Mouse (Mus musculus) spleen, adult 12 weeks (tissue): ENCODE data around the gene Ern1.
"Not testable (repeated sequence)": the region's sequence is repeated elsewhere in the genome, so short reads cannot be mapped to it uniquely, and the experiment has no call there.

Experiments
- DNase-seq: peaks from one replicate; pipeline ENCODE4 v3.0.0; 2022; ENCODE audit warnings: low spot score

Ern1 gene

DNA sequence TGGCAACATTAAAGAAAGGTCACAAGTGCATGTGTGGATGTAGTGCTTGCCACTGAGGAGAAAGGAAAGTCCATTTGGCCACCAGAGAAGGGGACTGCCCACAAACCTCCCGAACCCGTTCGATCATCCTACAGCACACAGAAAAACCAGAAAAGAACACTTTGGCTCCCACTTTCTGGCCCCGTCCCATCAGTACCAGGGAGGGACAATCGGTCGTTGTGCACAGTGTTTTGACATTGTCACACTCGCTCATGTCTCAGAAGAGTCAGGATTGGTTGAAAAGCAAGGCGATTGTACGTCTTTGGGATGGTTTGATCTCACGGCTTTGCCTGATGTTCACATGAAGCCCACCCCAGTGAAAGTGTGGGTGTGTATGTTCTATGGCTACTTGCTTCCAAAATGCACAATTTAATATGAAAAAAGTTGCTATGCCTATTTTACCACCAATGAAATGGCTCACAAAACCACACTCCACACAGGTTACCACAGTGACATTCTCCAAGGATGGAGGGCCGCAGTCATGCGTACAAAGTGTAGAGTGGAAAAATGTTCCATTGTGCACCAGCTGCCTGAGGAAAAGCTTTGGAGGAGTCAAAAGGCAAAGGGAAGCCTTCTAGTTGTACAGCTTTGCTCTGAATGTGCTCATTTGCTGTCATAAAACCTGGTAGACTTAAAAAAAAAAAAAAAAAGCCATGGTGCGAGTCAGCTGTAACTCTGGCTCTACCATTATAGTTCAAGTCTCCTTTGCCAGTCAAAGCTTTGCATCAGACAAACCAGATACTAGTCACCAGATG lies 15.2 kb upstream of the Ern1 start:
- DNase-seq = no peak

DNA sequence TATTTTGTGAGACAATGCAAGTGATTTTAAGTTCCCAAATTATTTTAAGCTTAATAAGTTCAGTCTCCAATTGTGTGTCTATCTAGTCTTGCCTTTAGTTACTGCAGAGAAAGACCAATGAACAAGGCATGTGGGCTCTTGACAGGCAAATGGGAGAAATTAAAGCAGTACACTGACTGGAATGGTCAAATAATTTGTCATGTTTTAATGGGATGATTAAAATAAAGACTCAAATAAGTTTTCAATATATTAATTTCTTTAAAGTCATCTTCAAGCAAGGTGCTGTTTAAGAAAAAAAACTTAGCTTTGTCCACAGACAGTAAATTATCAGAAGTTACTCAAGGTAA lies 14.5 kb upstream of the Ern1 start:
- DNase-seq = no peak

DNA sequence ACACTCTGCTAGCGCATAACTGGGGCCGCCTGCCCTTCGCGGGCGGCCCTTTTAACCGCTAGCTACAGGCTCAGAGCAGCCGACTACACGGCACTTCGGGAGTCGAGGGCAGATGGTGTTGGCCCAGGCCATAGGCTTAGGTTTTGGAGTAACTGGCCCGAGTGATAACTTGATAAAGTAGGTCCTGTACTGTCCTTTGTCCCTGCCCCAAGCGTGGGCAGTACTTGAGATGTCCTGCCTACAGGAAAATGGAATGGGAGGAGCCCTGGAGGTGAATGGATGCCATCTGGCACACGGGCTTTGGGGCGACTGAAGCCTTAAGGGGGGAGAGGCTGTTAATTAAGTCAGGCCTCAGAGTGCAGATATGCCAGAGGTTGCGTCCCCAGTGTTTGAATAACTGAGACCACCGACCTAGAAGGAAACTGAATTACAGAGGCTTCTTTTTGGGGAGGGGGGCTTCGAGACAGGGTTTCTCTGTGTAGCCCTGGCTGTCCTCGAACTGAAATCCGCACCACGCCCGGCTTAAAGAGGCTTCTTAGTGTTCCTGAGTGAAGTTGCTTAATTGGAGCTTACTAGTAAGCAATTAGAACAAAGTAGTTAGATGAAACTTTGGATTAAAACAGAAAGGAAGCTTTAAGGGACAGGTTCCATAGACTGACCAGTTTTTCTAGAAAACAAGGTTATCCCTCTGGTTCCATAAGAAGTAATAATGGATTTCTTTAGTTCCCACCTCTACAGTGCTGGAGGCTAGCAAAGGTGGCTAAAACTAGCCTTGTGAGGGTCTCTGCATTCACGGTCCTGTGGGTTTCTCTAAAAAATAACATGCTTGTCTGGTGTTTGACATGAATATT lies 13.9 kb upstream of the Ern1 start:
- DNase-seq = no peak

DNA sequence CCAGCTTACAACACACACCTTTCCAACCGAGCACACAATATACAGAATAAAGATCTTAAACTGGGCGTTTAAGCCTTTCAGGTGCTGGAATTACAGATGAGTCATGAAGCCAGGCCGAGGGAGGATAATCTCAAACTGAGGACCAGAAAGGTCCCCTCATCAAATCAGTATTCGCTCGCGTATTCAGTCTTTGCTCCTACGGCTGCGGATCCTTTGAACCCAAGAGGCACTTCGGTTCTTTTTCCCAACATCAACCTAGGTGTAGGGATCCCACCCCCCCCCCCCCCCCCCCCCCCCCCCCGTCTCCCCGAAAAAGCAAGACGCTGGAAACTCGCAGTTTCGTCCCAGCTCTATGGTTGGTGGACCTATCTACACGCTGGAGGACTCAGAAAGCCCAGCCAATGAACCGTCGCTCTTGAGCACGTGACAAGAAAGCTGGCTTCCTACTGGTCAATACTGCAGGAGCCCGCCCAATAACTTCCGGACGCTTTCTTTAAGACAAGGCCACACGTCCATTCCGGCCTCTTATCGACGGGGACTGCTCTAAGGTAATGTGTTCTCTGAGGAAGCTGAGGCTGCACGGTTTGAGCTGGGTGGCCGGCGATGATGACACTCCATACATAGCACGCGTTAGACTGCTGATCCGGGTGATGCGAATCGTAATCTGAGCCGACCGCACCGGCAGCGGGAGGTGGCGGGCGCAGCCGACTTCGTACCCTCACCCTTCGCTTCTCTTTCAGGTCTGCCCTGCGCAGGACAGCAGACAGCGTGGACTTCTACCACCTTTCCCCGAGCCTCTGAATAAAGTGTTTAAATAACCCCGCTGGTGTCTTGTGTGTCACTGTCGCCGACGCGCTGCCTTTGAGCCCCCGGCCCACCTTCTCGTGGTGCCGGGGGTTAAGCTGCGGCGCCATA lies 13.0 kb upstream of the Ern1 start:
- peak; percentile 90 for DNase-seq

DNA sequence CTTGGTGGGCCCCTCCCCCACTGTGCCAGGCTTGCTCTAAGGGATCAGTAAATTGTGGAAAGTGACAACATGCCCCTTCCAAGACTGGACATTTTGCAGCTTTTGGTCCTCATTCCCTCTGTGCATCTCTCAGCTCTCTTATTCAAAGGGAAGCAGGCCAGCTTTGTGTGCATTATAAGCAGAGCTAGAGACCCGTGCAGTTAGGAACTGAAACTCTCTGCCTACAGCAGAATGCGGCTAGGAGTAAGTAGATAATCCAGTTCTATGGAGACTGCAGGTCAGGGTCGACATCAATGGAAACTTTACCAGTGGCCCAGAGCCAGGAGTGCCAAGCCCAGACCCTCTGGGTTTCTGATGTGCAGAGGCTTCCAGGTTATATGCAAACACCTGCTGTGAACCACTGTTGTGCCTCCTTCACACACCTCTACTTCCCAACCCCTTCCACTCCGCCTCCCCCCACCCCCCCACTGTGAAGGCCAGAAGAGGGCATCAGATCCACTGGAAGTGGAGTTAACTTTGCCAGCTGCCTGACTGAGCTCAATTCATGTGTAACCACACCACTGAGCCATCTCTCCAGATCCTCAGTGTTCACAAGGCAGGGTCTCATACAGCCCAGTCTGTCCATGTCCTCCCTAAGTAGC lies 11.2 kb upstream of the Ern1 start:
- DNase-seq = no peak

DNA sequence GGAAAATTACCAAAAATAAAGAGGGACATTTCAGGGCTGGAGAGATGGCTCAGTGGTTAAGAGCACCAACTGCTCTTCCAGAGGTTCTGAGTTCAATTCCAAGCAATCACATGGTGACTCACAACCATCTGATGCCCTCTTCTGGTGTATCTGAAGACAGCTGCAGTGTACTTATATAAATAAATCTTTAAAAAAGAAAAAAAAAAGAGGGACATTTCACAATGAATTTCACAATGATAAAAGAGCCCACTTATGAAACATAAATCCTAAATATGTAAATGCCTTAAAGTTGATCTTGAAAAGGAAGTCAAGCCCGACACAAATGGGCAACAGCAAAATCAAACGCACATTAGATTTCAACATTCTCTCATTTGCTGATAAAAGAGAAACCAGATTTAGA lies 10.3 kb upstream of the Ern1 start:
- DNase-seq = no peak

DNA sequence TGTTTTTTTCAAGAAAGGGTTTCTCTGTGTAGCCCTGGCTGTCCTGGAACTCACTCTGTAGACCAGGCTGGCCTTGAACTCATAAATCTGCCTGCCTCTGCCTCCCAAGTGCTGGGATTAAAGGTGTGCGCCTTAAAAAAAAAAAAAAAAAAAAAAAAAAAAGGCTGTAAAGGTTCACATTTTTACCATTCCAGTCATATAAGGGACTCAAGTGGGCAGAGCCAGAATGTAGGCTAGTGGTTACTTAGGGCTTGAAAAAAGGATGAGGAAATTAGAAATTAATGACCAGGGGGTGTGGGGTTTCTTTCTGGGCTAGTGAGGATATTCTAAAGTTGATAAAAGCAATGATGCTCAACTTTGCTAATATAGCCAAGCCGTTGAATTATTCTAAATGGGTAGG lies 9.4 kb upstream of the Ern1 start:
- DNase-seq = not testable (repeated sequence)

DNA sequence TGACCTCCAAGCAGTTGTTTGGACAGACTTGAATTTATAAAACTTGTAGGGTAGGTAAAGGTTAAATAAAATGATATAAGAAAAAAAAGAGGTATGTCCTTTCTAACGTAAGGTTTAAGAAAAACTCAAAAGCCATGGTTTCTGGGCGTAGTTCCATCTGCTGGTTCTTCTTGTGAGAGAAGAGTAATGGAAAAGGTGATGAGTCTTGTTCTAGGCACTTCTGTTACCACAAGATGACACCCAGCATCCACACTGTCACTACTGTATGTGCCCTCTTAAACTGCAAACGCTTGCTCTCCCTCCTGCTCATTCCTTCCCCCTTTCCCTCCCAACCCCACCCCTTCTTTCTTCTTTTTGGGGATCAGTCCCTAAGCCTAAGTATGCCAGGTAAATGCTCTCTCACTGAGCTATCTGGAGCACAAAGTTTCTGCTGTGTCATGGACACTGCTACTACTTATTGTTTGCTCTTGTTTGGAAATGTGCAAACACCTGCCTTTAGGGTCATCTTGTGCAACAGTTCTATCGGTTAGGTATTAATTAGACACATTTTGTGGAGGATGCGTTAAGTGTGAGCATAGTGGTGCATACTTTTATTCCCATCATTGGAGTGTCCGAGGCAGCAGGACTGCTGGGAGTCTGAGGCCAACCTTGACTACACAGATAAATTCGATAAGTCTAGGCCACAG lies 5.5 kb upstream of the Ern1 start:
- no peak for DNase-seq

DNA sequence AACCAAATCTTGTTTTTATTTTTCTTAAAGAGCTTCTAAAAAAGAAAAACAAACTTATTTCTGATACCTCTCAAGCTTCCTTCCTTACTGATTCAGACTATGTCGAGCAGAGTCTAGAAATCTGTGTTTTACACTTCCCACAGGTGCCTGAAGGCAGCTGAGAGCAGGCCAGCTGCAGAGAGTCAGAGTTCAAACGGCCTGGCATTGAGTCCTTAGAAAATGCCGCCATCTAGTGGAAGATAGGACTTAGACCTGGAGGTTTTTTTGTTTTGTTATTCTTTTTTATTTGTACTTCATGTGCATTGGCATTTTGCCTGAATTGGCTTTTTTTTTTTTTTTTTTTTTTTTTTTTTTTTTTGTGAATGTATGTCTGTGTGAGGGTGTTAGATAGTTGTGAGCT lies 3.7 kb upstream of the Ern1 start:
- DNase-seq = no peak

DNA sequence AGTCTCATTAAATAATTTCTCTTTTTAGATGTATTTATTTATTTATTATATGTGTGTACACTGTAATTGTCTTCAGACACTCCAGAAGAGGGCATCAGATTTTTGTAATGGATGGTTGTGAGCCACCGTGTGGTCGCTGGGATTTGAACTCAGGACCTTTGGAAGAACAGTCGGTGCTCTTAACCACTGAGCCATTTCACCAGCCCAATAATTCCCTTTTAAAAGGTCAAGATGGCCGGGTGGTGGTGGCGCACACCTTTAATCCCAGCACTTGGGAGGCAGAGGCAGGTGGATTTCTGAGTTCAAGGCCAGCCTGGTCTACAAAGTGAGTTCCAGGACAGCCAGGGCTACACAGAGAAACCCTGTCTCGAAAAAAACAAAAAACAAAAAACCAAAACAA lies 2.9 kb upstream of the Ern1 start:
- DNase-seq = not testable (repeated sequence)

DNA sequence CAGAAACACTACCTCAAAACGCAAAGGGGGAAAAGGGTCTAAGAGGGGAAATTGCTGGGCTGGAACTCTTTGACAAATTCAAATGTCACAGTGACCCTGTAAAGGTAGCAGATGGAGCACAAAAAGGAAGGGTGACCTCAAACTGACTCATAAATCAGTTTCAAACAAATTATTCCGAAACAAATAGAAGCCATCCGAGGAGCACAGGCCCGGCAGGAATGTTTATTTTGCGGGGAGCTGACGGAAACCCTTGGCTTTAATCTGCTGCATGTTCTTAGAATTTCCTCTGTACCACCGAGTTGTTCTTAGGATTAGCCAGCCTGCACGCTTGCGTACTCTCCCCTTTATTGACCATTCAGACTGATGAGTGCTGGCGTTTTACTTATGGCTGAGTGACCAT lies 2.4 kb upstream of the Ern1 start:
- no peak for DNase-seq

DNA sequence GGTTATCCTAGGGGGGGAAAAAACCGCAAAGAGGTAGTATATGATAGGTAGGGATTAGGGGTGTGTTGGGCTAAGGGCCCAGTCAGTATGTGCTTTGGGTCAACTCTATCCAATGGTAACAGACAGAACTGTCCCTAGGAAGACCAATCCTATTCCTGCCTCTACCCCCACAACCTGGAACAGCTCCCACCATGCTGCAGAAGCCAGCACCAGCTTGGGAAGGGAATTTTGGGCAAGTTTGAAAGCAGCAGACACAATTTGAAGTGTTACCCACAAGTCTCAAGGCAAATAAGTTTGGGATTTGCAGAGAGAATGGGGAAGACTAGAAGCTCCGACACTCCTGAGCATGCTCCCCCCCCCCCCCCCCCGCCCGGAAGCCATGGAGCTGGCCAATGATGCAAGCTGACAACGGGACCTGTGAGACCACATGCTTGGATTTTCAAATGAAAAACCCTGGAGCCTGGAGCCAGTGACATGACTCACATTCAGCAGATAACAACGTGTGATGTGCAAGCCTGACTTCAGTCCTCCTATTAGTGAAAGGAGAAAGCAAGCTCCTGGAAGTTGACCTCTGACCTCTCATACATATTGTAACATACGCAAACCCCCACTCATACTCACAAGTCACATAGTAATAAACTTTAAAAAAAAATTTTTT lies 1.5 kb upstream of the Ern1 start:
- no peak for DNase-seq

DNA sequence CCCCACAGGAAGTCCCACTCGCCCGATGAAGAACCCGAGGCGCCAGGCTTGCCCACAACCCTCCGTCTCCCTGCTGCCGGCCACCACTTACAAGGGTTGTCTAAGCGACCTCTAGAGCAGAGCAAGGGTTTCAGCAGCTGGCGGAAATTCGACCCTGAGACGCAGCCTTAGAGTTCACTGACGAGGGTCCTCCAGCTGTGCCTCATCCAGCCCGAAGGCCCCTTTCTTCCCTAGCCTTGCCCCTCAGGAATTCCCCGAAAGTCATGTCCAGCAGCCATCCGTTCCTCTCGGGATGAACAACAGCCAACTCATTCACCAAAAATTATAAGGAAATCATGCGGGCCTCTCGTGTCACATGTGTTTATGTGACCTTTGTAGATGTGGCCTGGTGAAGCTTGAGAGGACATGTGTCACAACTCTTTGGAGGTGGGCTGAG lies 492 bp upstream of the Ern1 start:
- no peak for DNase-seq

DNA sequence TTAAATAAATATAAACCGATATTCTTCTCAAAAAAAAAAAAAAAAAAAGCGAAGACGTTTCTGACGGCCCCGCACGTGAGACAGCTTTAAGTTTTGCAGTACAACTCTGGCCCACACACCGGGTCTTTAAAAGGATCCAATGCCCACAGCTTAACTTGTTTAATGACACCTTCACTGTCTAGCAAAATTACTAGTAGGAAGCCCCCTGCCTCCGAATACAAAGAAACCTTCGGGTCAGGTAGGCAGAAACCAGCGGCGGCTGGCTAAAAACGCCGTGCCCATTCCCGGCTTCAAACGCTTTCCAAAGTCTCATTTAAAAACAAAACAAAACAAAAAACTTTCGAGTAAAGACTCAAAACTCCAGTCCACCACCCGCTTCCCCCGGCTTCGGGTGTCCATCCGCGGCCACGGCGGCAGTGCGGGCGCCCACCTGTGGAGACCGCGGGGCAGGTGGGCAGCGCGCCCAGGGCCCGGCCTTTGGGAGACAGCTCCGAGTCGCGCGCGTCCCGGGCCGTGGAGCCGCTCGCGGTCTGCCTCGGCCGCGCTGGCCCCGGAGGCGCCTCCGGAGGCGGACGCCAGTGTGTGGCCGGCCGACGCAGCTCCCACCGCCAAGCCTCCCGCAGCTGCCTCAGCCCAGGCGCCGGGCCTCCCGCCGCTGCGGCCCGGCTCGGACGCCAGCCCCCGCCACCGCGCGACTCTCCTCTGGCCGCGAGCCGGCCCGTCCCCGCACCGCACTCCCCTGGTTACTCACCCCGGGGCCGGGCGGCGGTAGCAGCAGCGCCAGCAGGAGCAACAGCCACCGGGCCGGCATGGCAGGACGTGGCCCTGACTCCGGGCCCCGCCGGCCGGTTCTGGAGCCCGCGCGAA lies 553 bp downstream of the Ern1 start:
- DNase-seq = no peak

DNA sequence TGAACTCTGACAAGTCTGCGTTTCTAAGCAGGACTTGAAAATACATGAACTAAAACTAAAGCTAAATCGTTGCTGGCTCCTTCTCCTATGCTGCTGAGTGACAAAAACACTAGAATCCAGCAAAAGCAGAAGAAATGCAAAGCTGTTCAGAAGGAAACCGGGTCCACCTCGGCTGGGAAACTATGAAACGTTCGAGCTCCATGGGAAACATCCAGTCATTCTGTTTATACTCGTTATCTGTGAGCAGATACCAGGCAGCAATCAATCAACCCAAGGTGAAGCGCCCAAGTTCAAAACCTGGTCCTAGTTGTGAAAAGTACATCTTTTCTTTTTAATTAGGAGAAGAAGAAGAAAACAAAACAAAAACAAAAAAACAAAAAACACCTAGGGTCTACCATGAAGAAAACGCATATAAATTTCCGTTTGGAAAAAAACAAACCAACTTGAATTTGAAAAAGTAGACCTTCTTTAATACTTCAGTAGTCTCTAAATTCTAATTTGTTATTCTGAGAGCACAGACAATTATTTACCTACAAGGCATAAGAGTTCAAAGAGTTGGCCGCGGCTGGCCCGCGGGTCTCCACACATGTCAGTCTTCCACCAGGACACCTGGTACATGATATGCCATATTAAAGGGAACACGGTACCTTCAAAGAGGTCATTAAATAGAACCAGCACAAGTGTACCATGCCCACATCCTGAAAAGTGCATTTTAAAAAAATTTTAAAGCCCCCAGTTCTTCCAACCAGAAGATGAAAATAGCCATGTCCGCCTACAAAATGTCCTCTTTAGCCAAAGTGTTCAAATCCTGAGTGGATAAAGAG lies 1.4 kb downstream of the Ern1 start:
- DNase-seq = no peak

DNA sequence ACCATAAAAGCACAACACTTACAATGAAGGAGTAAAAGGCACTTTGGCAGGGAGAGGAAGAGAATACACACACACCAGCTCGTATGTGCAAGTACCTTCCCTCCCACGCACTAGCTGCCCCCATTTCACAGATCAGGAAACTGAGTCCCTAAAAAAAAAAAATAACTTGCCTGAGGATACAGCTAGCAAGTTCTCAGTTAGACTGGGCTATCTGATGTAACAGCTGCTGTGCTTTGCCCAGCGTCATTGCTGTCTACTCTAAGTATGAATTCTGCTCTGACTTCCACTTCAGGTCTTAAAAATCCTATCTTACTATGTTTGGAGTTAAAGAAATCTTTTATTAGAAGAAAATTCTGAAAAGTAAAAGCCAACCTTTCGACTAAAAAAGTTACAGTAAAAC lies 2.0 kb downstream of the Ern1 start:
- DNase-seq = no peak

DNA sequence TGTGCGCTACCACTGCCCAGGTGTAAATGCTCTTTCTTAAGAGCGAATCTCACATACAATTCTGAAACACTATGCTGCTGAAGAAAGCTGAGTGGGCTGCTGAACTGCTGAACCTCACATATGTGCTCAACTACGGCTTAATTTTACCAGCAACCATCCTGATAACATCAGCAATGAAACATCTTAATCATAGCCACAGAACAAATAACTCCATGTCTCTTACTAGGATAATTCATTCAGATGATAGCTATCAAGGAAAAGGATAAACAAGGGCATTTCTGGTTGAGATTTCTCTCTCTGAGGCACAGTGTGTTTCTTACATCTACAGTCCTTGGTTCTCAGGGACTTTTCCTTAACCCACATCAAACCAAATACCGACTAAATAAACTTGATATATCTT lies 2.8 kb downstream of the Ern1 start:
- DNase-seq = no peak

DNA sequence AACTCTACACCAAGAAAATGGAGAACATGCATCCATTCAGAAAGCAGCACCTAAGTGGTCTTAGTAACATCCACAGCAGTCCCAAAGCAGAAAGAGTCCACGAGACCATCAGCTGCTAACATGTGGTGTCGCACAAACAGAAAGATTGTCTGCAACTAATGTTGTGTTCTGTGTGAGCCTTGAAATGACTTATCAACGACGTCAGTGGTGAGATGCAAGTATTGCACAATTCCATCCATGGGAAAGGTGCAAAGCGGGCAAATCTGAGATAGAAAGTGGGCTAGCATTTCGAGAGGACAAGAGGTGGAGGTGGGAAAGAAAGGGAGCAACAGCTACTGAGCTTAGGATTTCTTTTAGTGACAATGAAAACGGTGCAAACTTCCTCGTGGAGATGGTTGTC lies 4.8 kb downstream of the Ern1 start:
- no peak for DNase-seq

DNA sequence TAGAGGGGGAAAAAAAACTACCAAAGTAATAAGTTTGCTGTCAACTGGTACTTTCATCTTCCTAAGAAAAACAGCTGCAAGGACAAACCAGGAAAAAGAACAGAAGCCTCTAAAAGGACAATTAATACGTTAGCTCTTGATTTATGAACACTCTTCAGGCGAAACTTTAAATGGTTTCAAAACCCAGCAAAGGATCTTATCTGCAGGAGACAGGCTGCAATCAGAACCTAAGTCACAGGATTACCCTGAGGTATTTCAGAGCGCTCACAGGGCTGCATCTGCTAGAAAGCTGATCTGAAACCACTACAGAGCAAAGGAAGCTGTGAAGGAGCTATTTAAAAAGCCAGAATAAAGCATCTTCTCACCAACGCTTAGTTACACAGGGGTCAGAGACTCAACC lies 6.0 kb downstream of the Ern1 start:
- DNase-seq = no peak
